Mouse (Mus musculus) olfactory bulb, adult 2 months (tissue): ENCODE measurements around the gene Fyco1.

Experiments used
- CTCF ChIP-seq: fragments of 200-500 bp; IDR thresholded peaks from 2 replicates; pipeline ENCODE4 v1.5.1; 2012; ENCODE audit warnings: low read depth, mild to moderate bottlenecking, low read length, moderate library complexity; ENCODE audit not compliant: insufficient read depth
- POLR2A ChIP-seq: fragments of 200-500 bp; IDR thresholded peaks from 2 replicates; pipeline ENCODE4 v1.6.1; 2012; ENCODE audit warnings: mild to moderate bottlenecking, low read depth, low read length, moderate library complexity; ENCODE audit not compliant: insufficient read depth

DNA sequence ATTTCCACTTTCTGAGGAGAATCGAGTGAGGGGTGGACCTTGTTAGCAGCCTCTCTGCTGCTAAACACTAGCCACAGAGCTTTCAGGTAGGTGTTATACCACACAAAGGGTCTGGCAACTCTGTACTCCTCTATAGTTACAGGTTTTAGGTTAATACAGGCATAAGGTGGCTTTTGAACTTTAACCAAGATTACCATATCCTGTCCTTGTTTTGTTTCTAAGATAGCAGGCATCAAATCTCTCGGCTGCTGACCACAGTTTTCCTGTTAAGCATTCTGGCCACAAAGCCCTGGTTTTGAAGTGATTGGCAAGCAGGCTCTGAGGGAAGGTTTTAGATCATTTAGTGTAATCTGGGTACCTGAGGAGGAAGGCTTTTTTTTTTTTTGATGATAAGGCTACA lies 37.4 kb downstream of the Fyco1 start:
- TF ChIP-seq POLR2A (no peak), CTCF (no peak)
